Mouse (Mus musculus) c-Kit-positive CD71-negative TER-119-negative erythroid progenitor cells, embryonic 14.5 days (primary cell): ENCODE results near the gene Cd180.
A peak's percentile ranks its signal among the peaks of the same experiment; 100 is the strongest.

Source experiments
- DNase-seq: peaks from one replicate; pipeline ENCODE4 v3.0.0-alpha.2; 2013; ENCODE audit warnings: low read depth

Cd180 gene

GRCm38 (mm10) chr13:102744481-102745269, 51.3 kb downstream of the Cd180 start:
- DNase-seq: peak; percentile 39

DNA sequence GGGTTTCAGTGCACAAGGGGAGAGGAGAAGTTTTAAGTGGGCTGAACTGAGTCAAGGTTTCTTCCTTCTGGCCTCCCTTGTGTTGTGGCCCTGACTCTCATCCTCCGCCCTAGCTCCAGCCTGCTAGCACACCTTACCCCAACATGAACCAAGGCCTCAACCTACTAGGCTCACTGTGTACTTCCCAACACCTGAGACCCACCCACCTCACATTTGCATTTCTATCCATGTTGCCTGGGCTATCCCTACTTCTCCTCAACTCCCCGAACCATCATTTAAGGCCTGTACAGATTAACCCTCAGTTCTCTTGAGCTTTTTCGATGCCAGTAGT, 51.9 kb downstream of the Cd180 start:
- DNase-seq: no peak

DNA sequence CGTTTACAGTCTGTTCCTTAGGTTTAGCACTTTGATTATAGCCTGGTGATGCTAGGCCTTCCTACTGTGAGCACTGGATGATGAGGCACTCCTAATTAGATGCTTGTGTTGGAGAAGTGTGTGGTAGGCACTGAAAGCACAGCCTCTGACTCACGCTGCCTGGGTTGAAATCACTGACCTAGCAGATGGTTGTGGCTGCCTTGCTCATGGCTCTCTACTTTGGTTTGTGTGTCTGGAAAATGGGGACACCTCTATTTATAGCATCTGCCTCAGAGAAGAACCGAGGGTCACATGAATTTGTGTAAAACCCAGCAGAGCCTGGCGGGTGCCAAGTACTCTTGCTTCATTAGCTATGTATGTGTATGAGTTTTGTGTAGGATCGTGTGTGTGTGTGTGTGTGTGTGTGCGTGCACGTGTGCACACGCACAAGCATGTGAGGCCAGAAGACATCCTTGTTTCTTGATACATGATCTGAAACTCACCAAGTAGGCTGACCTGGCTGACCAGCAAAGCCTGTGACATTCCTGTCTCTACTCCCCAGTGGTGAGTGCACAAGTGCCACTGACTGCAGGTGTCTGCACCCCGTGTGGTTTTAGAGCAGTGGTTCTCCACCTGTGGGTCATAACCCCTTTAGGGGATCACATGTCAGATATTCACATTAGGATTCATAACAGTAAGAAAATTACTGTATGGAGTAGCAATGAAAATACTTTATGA, 52.4 kb downstream of the Cd180 start:
- no peak for DNase-seq

- DNase-seq: no peak
These were observed 53.6 kb downstream of the Cd180 start for GRCm38 (mm10) chr13:102746803-102747561.

- DNase-seq: no peak
These were observed 55.8 kb downstream of the Cd180 start for GRCm38 (mm10) chr13:102749194-102749593.

GRCm38 (mm10) chr13:102749891-102750290, 56.5 kb downstream of the Cd180 start:
- DNase-seq: no peak

DNA sequence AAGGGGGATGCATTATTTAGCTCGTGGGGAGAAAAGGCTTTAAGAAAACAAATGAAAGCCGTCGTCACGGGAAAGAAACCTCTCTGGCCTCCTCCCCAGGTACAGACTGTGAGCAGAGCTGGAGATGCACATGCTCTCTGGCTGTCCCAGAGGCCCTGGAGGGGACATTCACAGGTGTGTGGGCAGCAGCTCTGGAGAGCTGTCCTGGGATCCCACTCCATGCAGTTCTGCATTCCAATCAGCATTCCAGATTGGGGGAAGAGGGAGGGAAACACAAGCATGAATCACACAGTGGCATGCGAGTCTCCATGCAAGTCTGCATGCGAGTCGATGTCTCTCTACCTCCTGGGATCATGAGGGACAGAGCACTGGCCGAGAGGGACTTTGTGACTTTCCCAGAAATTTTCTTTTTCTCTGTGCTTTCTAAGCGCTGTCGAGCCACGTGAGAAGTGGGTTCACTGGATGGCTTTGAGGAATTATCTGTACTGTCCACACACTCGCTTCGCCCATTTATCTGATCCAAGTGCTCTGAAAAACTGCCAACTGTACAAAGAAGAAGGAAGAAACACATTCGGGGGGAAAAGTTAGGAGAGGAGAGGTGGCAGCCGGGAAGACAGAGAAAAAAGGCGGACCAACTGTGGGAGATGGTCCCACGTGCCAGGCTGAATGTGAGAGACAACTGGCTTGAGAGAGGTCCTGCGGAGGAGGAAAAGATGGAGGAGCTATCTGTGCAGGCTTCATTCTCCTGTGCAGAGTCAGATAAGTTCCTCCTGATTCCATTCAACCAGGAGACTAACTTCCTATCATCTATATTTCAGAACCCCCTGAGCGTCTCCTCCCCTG, 60.6 kb downstream of the Cd180 start:
- DNase-seq: no peak

DNA sequence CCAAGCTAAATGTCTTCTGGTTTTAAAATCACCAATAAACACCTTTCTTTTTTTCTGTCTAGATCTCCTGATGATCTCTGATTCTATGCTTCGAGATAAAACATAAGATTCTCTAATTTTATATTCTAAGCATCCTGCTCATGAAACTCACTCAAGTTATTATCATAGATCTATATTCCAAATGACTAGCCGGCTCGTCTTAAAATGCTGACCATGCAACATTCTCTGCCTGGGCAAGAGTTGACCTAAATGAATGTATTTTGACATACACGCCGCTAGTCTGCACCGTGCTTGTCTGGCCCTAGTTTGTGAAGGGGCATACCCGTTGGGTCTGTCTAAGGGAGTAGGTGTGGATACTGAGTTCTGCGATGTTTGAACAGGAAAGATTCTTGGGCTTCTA, 61.8 kb downstream of the Cd180 start:
- no peak for DNase-seq

DNA sequence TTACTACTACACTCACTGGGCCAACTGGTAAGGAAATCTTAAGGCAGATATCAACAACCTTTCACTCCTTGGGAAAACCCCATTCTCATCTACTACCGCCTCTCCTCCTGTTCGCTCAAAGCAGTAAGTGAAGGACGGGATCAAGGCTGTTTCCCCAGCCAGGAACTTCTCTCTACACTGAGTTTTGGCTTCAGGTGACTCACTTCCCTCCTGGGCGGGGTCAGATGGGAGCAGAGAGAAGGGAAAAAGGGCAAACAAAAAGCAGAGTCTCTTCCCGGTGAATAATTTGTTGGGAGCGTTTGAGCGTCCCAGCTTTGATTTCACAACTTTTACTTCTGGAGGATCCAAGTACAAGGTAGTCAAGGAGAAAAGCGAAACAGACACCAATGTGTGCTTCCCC, 62.7 kb downstream of the Cd180 start:
- no peak for DNase-seq

GRCm38 (mm10) chr13:102758021-102758420, 64.7 kb downstream of the Cd180 start:
- no peak for DNase-seq

DNA sequence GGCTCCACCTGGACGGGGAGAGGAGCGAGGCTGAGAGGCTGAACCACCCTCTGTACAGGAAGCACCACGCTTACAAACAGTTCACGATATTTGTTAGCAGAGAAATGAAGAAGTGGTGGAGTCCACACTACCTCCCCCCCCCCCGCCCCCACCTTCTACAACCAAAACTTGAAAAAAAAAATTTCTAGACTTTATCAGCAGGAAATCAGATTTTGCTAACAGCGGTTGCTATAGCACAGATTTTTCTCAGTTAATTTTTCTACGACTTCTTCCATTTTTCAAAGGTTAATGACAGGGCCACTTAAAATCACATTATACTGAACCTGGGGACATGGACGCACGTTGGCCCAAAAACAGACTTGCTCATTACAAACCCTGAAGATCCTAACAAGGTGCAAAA, 68.1 kb downstream of the Cd180 start:
- no peak for DNase-seq

- no peak for DNase-seq
These were observed 68.8 kb downstream of the Cd180 start for GRCm38 (mm10) chr13:102762203-102762602.

DNA sequence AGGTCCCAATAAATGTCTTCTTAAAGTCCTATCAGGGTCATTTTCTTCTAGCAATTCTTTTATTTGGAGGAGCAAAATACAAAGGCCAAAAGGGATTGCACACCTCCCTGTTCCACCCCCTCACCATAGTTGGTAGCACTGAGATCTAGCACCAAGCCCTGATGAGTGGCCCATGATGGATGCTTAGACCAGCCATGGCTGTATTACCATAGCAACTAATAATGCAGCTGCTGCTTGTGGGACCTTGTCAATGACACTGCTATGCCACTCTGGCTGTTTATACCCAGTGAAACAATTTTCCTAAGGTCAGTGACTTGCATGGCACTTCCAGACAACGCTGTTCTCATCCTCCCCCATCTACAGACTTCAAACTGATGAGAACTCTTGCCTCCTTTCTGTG, 70.9 kb downstream of the Cd180 start:
- no peak for DNase-seq

GRCm38 (mm10) chr13:102765216-102765615, 71.9 kb downstream of the Cd180 start:
- DNase-seq: no peak

- no peak for DNase-seq
These were observed 73.8 kb downstream of the Cd180 start for GRCm38 (mm10) chr13:102767110-102767509.

DNA sequence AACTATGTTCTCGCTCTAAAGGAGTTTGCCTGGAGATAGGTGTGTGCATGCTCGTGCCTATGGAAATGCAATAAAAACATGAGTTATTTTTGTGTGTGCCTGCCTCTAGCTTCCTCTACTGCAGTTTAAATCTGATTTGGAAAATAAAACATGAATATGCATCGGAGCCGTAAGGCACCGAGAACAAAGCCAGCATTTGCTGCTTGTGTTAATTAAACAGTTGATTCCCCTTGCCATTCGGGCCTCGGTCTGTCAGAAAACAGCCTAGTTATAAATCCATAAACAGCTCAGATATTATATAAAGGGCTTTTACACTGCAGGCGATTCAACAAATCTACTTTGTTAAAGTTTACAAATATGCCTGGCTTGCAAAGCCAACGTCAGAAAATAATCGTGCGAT, 75.2 kb downstream of the Cd180 start:
- DNase-seq: no peak

- no peak for DNase-seq
These were observed 76.8 kb downstream of the Cd180 start for GRCm38 (mm10) chr13:102770194-102770593.

DNA sequence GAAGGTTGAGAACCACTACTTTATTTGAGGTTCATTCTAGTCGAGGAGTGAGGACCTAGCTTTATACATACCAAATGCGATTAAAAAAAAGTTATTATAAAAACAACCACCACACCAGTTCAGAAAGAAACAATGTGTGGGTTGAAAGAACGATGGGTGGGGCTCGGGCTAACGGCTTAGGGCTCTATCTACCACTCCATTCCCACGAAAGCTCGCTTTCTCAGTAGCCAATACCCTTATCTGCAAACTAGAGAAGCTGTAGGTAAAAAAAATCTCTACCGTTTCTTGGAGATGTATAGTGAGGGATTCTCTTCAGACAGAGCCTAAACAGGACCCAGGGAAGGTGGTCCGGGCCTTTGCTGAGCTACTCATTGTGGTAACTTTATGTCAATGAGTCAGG, 79.8 kb downstream of the Cd180 start:
- DNase-seq: peak; percentile 17

- DNase-seq: no peak
These were observed 81.4 kb downstream of the Cd180 start for GRCm38 (mm10) chr13:102774786-102775201.

- DNase-seq: no peak
These were observed 82.1 kb downstream of the Cd180 start for GRCm38 (mm10) chr13:102775506-102775905.

DNA sequence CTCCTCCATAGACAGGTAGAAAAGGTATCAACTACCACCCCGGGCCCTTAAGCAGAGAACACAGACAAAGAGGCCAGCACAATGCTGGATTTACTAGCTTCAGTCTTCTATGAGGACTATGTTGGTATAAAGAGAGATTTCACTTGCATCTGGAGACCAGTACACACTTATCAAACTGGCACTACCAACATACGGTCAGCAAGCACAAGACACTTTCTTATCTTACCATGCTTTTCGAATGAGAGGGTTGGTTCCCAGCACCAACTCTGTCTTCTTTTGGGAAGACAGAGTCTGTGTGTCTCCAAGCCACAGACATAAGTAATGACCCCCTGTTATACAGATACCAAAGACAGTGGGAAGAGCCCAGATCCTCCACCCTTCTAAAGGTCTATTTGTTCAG, 85.5 kb downstream of the Cd180 start:
- no peak for DNase-seq

DNA sequence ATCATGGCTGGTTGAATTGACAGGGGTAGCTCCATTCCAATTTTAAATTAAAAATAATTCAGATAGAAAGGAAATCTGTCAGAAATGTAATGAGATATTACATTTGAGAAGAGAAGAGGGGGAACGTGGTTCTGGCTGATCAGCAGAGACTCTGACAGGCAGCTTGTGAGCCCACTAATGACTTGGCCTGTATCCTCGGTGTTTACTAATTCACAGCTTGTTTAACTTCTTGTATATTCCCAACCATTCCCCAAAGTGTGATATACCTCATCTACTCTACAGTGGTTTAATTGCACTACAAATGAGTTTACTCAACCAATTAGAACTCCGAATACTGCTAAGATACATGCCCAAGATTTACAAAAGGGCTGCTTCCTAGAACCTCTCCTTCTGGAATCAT, 85.9 kb downstream of the Cd180 start:
- DNase-seq: no peak
